Mouse (Mus musculus) liver (tissue): ENCODE data around the gene Cdk18.

Experiments
- DNase-seq: peaks from one replicate; pipeline ENCODE4 v3.0.0-alpha.2; 2020; ENCODE audit warnings: mixed read lengths

The Cdk18 gene

GRCm38 (mm10) chr1:132111411-132111810 lies 28.1 kb downstream of the Cdk18 start:
- no peak for DNase-seq

- DNase-seq, result no peak
These were observed 30.1 kb downstream of the Cdk18 start for GRCm38 (mm10) chr1:132109368-132109767.

GRCm38 (mm10) chr1:132104353-132104752 lies 35.1 kb downstream of the Cdk18 start:
- no peak for DNase-seq

GRCm38 (mm10) chr1:132101953-132102697 lies 37.4 kb downstream of the Cdk18 start:
- DNase-seq, result no peak

- DNase-seq, result no peak
These were observed 39.7 kb downstream of the Cdk18 start for GRCm38 (mm10) chr1:132099775-132100174.

- DNase-seq, result no peak
These were observed 40.5 kb downstream of the Cdk18 start for GRCm38 (mm10) chr1:132099016-132099415.

- DNase-seq, result no peak
These were observed 41.4 kb downstream of the Cdk18 start for GRCm38 (mm10) chr1:132098076-132098475.

GRCm38 (mm10) chr1:132095356-132096004 lies 44.0 kb downstream of the Cdk18 start:
- DNase-seq, result peak; percentile 53

- DNase-seq, result no peak
These were observed 46.2 kb downstream of the Cdk18 start for GRCm38 (mm10) chr1:132093269-132093668.

GRCm38 (mm10) chr1:132090266-132090665 lies 49.2 kb downstream of the Cdk18 start:
- no peak for DNase-seq

GRCm38 (mm10) chr1:132089767-132090166 lies 49.7 kb downstream of the Cdk18 start:
- no peak for DNase-seq

- no peak for DNase-seq
These were observed 51.3 kb downstream of the Cdk18 start for GRCm38 (mm10) chr1:132088181-132088671.

GRCm38 (mm10) chr1:132085181-132086049 lies 54.1 kb downstream of the Cdk18 start:
- no peak for DNase-seq

- DNase-seq, result no peak
These were observed 61.1 kb downstream of the Cdk18 start for GRCm38 (mm10) chr1:132078413-132078812.

GRCm38 (mm10) chr1:132075576-132075975 lies 63.9 kb downstream of the Cdk18 start:
- DNase-seq, result no peak

- DNase-seq, result no peak
These were observed 68.8 kb downstream of the Cdk18 start for GRCm38 (mm10) chr1:132070659-132071058.

- DNase-seq, result no peak
These were observed 70.0 kb downstream of the Cdk18 start for GRCm38 (mm10) chr1:132069436-132069835.

GRCm38 (mm10) chr1:132067261-132068255 lies 71.9 kb downstream of the Cdk18 start, which contains the start of gene Mfsd4a:
Gene Mfsd4a, minus strand, starts transcription at chr1:132068062.
- peak; percentile 28 for DNase-seq

- DNase-seq, result no peak
These were observed 73.9 kb downstream of the Cdk18 start for GRCm38 (mm10) chr1:132065475-132066172.

GRCm38 (mm10) chr1:132065001-132065400 lies 74.5 kb downstream of the Cdk18 start:
- no peak for DNase-seq

- DNase-seq, result no peak
These were observed 76.4 kb downstream of the Cdk18 start for GRCm38 (mm10) chr1:132063096-132063495.
